Mouse (Mus musculus) thymus, postnatal 25 days (tissue): ENCODE measurements around the gene Fam126b.
A peak's percentile ranks its signal among the peaks of the same experiment; 100 is the strongest.
"Not testable (repeated sequence)": the region's sequence is repeated elsewhere in the genome, so short reads cannot be mapped to it uniquely, and the experiment has no call there.

Experiments used
- DNase-seq: peaks from one replicate; pipeline ENCODE4 v3.0.0; 2022

Gene Fam126b

DNA sequence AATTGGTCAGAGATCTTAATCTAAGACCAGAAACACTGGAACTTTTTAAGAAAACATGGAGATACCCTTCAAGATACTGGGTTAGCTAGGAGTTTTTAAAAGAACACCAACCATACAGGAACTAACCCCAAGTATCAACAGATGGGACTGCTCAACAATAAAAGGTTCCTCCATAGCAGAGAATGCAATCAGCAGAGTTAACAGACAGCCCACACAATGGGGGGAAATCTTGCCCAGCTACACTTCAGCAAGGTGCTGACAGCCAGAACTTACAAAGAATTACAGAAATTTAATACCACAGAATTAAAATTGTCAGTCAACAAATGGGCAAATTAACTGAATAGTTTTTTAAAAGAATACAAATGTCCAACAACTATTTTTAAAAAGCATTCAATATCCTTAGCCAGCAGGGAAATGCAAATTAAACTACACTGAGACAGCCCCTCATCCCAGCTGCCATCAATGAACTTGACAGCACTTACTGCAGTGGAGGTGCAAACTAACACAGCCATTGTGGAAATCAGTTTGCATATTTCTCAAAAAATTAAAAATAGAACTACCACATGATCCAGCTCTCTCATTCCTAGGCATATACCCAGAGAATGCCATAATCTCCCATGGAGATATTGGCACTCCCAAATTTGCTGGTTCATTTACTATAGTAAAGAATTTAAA, 17.5 kb downstream of the Fam126b start:
- no peak for DNase-seq

DNA sequence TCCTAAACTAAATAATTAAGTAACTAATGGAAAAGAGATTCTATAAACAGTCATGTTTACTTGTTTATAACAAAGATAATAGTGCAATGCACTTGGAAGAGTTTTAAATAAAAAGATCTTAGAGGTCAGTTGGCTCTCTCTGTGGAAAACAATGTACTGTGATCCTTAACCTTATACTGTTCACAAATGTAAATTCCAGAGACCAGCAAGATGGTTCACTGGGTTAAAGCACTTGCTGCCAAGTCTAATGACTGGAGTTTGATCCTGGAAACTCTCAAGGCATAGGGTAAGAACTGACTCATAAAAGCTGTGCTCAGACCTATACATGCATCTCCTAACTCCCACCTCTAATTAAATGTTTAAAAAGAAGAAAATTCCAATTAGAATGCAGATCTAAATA, 19.5 kb downstream of the Fam126b start:
- DNase-seq, result no peak

DNA sequence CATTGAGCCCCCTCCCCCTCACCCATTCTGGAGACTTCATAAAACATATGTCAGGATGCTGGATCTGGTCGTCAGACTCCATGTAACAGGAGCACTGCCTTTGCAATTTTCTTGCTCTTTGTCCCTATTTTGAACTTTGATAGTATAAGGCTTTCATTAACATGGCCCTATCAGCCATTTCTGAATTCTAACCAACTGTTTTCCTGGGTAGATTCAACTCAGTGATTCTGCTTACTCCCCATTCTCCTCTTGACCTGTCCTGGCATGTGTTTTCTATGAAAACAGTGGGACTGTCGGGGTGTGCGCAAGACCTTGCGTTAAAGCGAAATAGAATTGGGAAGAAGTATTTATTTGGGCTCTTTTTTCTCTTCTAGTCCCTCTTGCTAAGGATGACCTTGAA, 21.1 kb downstream of the Fam126b start:
- no peak for DNase-seq

DNA sequence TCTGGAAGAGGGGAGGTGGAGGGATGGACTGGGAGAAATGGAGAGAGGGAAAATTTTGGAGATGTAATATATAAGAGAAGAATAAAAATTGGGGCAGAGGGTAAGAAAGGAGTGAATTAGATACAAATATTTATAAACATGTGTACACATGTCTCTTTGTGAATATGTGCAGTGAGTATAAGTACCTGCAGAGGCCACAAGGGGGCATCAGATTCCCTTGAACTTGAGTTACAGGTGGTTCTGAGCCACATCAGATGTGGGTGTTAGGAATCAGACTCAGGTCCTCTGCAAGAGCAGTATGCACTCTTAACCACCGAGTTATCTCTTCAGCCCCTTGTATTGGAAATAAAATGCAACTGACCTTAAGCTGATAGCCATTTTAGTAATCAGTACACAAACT, 23.7 kb downstream of the Fam126b start:
- DNase-seq, result peak; percentile 68

DNA sequence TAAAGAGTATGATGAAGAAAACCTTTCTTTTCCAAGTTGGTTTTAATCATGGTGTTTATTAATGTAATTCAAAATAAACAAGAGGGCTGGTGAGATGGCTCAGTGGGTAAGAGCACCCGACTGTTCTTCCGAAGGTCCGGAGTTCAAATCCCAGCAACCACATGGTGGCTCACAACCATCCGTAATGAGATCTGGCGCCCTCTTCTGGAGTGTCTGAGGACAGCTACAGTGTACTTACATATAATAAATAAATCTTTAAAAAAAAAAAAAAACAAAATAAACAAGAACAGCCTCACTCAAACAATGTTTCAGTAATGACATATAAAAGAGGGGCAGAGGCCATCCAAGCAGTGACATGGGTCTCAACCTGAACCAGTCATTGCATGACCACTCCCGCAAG, 25.8 kb downstream of the Fam126b start:
- DNase-seq, result not testable (repeated sequence)

DNA sequence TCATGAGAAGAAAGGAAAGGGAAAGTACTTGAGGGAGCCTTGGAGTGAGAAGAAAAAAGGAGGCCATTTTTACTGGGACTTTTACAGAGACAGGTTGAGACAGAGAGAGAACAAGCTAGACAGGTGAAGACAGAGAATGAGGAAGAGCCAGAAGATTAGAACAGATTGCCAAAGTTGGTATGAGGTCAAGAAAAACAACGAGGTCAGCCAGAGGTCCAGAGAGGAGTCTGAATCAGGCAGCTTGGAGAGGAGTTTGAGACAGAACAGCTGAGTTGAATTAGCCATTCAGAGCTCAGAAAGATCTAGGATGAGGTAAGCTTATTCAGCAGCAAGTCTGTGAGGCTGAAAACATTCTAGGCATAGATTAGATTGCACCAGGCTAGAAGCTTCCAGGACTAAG, 44.7 kb downstream of the Fam126b start:
- DNase-seq, result no peak

DNA sequence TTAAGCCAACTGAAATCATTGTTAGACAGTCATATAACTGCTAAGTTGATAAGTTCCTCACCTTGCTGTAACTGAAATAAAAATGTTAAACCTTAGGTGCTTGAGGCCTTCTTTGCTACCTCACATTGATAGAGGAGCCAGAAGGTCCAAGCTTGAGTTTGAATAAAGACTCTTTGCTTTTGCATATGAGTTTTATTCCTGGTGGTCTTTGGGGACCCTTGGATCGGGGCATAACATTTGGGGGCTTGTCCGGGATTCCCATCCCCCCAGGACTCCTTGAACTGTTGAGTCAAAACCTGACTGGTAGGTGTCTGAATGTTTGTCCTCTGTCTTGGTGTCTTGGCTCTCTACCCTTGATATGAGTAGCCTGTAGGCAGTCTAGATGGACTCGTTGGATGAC, 78.9 kb downstream of the Fam126b start:
- DNase-seq, result no peak

DNA sequence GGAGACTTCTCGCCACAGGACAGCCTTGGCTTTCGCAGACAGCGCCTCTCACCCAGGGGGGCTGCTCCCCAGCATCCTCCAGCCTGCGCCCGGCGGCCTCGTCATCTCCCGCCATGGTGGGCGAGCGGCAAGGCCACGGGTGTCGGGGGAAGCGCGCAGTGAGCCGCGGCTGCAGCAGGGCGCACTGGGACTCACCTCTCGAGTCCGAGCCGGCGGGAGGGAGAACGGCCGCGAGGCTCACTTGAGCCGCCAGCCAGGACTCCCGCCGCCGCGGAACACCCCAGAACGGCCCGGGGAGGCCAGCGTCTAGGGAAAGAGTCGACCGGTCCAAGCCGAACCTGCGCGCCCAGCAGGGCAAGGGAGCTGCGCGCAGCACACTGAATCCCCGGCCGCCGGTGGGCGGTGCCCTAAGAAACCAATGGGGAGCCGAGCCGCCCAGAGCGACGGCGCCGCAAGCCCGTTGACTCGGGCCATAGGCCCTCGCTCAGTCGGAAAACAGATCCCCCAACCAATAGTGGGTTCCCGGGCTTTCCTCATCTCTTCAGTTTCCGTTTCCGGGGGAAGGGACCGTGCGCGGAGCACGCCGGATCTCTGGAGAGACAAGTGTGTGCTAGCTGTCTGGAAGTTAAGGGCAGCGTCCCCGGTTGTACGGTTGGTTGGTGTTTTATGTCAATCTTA, 81.4 kb downstream of the Fam126b start, which contains the start of gene Orc2:
Orc2 (minus strand) TSS at position 533 of the 678 bp plus-strand sequence.
- DNase-seq, result peak; percentile 89

DNA sequence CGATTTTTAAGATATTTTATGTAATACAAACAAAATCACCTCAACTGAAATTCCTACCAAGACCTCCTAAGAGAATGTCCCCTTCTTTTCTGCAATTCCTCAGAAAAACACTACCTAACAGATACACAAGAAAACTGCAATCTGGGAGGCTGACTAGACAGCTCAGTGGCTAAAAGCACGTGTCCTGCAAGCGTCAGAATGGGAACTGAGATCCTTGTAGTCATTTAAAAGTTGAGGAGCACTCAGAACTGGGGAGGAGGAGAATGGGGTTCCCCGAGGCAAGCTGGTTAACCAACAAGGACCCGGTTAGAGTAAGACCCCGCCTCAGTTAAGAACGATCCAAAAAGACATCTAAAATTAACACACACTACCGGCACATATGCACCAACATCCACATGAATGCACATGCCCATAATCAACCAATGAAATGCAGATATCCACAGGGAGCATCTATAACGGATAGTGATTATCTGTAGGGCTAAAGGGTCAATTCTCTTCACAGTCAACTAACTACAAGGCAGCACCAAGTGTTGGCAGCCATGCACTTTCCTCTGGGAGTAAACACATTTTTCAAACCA, 82.2 kb downstream of the Fam126b start:
- DNase-seq, result no peak

DNA sequence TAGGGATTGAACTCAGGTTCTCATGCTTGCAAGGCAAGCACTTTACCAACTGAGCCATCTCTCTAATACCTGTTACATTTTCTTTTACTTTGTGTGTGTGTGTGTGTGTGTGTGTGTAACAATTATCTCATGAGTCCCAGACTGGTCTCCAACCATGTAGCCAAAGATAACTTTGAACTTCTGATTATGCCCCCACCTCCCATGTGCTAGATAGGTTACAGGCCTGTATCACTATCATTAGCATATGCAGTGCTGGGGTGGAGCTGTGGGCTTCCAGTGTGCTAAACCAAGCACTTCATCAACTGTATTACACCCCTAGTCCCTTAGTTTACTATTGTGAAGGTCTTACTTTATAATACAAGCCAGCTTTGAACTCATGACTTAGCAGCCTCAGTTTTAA, 83.0 kb downstream of the Fam126b start:
- no peak for DNase-seq

DNA sequence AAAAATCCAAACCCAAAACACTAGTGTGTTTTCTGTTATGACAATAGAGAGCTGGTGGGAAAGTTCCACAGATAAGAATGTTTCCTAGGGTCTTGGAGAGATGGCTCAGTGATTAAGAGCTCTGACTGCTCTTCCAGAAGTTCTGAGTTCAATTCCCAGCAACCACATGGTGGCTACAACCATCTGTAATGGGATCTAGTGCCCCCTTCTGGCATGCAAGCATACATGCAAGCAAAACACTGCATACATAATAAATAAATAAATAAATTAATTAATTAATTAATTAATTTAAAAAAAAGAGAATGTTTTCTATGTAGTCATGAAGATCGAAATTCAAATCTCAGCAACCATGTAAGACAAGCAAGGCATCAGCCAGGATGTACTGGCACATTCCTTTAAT, 87.4 kb downstream of the Fam126b start:
- no peak for DNase-seq

DNA sequence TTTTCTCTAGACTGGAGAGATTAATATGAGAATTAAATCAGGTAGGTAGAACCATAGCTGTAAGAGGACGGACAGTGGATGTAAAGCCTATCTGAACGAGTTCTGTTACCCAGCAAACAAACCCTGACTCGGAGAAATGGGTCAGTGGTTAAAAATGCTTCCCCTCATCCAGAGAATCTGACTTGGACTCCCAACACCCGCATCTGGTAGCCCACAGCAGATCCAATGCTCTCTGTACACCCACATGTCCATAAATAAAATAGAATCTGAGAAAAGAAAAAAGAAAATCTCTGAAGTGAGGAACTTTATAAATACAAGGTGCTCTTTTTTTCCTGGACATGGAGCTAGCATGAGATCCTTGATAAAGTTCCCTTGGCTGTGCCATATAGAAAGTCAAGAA, 88.4 kb downstream of the Fam126b start:
- DNase-seq, result no peak

DNA sequence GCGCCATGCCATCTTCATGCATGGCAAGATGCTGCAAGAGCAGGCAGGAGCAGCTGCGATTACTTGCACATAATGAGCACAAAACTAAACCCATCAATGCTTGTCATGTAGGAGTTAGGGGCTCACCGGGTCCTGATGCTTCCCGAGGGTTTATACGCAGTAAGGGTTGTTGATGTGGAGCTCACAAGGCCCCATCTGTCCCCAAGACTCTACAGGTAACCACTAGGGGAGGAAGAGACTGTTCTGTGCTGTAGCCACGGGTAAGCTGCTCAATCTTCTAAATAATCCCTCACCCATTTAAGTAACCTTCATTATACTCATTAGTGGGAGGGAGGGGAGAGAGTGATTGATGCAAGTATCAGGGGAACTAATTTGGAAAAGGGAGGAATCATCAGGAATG, 90.5 kb downstream of the Fam126b start:
- DNase-seq, result no peak

DNA sequence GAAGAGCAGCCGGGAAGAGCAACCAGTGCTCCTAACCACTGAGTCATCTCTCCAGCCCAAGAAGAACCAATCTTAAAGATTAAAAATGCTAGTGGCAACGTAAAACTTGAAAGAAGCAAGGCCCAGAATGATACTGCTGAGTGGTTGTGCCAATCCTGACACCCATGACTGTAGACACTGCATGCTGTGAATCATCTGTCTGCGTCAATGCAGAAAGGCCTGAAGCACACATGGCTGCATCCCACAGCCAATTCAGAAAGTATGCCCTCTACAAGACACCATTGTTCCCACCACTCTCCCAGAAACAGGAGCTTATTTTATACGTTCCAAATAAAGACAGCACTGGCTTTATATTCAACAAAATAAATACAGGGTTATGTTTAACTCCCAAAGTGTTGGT, 103.5 kb downstream of the Fam126b start:
- no peak for DNase-seq

DNA sequence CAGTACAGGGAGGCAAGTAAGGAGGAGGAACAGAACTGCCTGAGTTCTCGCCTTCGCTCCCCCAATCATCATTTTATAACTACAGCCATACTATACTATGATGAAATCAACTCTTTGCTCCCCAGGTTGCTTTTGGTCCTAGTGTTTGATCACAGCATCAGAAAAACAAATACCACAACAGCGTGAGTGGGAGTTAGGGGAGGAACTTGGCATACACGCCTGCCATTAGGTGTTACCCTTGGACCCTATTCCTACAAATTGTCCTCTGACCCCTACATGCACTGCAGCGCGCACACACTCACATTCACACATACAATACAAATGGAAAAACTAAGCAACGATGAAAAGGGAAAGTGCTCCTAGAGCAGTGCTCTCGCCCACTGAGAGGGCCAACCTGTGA, 110.5 kb downstream of the Fam126b start:
- no peak for DNase-seq
